Mouse (Mus musculus) mouse embryonic stem cell (cell line): ENCODE data around the gene Timm8a1.

Source experiments
- in situ Hi-C, 2 experiments: fragments of 300-500 bp; cut with MboI; formaldehyde crosslinking; loops; 1 replicate in 1 of 2; 3 replicates in 1 of 2; pipeline ENCODE4 v1.14.3; 2019 to 2020; ENCODE audit warnings: low sequenced_read_pairs in 2 of 2, low pct_unique_long_range_greater_than_20kb in 1 of 2, mixed read lengths in 1 of 2; ENCODE audit not compliant: unreplicated experiment in 1 of 2

The Timm8a1 gene

DNA sequence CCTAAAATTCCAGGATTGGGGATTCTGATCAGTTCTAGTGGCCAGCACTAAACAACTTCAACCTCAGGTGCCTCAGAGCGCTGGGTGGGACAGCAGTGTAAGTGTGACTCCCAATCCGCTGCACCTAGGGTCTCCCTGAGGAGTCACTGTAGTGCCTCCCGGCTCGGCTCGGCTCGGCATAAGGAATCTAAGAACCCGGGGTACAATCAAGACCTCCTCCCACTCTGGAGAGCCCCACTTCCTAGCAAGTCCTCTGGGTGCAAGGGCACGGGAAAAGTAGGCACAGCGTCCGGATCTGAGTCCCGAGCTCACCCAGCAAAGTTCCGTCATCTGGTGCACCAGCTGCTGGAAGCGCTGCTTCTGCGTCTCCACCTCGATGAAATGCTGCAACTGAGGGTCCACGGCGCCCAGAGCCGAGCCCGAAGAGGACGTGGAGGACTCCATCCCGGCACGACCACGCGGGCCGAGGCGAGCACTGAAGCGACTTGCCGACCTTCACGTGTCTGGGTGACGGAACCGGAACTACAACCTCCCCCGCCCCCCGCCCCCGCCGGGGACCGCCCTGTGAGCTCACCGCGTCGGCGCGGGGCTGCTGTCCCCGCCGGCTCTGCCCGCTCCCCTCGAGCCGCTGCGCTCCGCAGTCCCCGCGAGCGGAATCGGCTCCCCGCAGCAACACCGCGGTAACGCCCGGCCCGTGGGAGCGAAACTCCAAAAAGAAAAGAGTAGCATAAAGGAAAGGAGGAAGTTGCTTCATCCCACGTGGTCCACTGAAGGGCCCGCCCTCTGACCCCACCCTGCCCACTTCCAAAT lies at the start of gene Timm8a1:
Gene Timm8a1 (minus strand): TSS at position 721 of the 810 bp plus-strand sequence.
- in situ Hi-C loops: no loop called here

DNA sequence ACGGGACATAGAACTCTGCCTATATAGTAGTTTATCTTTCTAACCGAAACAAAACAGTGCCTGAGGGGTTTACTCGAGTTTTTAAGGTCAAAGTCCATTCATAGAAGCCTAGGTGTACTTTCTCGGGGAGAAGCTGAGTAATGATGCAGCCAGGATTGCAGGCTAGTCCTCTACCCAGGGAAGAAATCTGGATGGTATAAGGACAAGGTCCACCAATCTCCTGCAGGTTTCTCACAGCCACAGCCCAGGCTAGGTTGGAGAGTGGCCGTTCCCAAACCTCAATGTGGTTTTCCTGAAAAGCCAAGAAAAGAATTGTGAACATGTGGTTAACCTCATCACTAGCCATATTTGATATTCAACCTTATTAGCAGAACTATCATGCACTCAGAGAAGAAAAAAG lies 48.2 kb upstream of the Timm8a1 start:
- in situ Hi-C loops: no loop called here

DNA sequence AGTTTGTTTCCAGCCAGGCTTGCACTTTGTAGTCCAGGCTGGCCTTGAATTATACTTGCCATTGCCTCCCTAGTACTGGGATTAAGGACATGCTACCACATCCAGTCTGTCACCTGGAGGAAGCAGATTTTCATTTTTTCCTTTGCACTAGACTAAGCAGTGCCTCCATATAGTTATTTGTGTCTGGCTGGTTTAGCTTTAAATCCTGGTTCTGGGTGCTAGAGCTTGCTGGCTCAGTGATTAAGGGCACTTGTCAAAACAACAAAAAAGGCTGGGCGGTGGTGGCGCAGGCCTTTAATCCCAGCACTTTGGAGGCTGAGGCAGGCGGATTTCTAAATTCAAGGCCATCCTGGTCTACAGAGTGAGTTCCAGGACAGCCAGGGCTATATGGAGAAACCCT lies 47.3 kb upstream of the Timm8a1 start:
- in situ Hi-C loops: no loop called here

DNA sequence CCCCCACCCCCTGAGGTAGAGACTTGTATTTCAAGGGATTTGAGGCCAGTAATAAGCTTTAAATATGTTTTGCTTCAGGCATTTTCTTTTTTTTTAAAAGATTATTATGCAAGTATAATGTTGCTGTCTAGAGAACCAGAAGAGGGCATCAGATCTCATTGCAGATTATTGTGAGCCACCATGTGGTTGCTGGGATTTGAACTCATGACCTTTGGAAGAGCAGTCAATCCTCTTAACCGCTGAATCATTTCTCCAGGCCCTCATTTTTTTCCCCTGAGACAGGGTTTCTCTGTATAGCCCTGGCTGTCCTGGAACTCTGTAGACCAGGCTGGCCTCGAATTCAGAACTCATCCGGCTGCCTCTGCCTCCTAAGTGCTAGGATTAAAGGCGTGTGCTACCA lies 46.6 kb upstream of the Timm8a1 start:
- in situ Hi-C loops: no loop called here

DNA sequence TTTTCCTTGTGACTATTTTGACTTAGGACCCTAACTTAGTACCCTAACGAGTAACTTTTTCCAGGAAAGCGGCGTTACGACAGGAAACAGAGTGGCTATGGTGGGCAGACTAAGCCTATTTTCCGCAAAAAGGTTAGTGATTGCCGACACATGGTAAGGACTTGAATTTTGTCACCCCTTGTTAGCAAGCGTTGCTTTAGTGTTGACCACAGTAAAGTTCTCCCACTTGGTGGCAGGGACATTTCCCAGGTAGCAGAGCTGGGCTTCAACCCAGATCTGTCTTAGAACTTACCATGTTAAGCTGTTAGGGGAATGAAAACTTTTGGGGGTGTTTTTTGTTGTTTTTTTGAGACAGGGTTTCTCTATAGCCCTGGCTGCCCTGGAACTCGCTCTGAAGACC lies 44.8 kb upstream of the Timm8a1 start:
- in situ Hi-C loops: no loop called here

DNA sequence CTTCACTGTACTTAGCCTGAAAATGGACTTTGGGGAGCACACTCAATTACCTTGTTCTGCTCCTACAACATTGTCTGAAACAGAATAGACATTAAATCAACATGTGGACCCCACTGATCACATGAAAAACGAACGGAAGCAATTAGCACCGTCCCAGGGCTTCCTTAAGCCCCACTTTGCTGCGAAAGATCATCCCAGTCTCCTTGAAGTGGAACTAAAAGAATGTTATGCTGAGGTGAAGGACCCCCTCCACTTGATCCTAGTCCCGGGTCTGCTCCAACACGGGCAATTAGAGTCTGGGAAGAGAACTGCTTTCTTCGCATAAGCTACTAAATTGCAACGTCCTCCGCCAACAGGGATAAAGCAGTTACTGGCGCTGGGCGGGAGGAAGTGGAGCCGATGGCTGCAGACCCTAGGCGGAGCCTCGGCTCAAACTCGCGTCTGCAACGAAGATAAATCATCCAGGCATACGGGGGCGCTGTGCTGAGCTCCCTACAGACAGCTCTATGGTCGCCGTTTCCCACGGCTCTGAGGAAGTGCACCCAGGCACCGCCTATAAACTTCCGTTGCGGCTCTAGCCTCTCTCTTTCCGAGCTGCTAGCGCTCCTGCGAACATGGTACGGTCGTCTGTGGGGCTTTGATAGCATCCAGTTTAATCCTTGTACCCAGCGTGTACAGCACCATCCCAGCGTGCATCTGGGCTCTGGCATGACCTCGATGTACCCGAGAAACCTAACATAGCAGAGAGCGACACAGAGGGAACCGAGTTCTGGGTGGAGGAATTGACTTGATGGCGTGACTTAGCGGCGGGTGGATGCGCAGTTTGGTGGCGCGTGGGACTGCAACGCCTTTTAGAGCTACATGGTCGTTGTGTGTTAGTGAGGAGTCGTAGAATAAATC lies 43.7 kb upstream of the Timm8a1 start, which contains the start of gene Rpl36a:
Gene Rpl36a (plus strand): TSS at position 552 of the 900 bp plus-strand sequence.
- in situ Hi-C loops: no loop called here

DNA sequence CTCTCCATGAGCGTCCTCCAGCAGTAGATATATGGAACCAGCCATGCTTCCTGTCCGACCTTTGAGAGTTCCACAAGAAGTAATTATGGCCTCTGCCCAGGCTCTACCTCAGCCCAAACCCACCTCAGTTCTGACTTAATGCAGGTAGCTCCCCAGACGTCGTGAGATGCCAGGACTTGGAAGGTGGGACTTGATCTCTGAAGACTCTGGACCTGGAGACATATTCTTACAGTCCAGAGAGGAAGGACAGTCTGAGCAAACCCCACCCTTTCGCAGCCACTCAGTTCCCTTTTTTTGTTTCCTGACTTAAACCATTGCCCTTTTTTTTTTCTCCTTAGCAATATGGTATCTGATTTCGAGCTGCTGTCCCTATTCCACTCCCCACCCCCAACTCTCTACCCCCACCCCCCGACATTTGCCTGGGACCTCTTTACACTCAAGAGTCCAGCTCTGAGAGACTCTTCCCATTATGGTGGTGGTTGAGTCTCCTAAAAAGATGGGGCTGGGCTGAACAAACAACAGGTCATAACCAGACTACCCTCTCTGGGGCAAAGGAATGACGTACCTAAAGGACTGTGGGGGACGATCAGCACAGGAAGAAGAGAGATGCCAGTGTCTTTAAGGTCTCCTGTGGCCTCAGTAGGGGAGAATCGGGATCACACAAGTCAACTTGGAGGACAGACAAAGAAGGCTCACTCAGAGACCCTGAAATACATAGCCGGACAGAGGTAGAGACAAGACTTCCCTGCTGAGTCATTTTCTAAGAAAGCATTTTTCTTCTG lies 41.4 kb upstream of the Timm8a1 start, which contains the start of gene Btk:
Gene Btk (minus strand): TSS at position 683 of the 782 bp plus-strand sequence.
- in situ Hi-C loops: no loop called here

DNA sequence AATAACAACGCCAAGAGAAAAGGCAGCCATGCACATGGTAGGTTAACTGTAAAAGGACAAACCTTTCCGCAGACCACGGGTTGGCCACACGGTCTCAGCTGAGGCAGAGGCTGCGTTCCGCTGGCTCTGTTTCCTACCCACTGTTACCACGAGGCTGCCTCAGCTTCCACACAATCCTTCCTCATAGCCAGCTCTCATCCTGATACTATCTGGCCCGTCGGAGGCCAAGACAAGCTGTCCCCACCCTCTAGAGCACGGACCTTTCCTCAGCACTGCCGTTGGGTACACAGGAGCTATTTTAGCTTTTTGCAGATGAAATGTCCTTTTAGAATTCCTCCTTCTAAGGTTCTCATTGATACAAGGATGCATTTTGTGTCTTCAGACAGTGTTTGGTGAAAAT lies 40.6 kb upstream of the Timm8a1 start:
- in situ Hi-C loops: no loop called here

DNA sequence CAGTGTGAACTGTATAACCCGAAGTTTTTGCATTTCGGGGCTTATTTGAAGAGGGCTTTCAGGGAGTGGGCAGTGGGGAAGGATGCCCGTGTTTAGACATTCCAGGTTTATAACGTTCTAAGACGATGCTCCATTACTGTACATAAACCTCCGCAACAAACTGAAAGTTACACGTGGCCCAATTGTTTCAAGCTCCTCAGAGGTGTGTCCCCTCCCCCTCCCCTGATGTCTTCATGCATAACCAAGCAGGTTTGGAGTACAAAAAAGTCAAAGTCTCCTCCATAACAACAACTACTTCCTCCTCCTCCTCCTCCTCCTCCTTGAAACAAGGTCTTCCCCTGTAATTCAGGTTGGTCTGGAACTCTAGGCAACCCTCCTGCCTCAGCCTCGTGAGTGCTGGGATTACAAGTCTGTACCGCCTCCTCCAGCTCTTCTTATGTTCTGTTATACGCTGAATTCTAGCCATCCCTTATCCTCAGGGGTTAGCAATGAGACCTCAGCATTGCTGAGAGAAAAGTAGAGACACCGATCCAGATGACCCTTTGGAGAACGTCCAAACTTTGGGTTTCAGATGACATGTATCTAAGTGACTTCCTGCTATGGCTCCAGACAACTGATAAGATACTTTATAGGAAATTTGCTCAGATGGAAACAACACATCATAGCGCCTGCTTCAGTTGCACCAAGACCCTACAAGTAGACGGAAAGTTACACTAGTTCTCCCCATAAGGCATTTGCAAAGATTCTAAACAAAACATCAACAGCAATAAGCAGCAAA lies 39.1 kb upstream of the Timm8a1 start:
- in situ Hi-C loops: no loop called here

DNA sequence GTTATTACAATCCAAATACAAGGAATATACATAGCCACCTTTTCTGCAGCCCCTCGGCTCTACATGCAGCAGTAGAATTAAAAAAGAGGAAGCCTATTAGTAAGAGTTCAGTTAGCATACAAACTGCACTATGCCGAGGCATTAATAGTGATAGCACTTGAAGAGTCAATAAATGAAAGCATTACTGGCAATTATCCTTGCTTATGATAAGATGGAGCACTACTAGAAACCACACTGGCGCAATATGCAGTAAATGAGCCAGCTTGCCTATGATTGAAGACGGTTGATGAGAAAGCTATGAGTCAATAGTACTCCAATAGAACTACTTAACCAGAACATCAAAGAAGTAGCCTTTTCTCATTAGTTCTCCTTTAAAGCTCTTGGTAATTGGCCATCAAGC lies 36.2 kb upstream of the Timm8a1 start:
- in situ Hi-C loops: no loop called here

DNA sequence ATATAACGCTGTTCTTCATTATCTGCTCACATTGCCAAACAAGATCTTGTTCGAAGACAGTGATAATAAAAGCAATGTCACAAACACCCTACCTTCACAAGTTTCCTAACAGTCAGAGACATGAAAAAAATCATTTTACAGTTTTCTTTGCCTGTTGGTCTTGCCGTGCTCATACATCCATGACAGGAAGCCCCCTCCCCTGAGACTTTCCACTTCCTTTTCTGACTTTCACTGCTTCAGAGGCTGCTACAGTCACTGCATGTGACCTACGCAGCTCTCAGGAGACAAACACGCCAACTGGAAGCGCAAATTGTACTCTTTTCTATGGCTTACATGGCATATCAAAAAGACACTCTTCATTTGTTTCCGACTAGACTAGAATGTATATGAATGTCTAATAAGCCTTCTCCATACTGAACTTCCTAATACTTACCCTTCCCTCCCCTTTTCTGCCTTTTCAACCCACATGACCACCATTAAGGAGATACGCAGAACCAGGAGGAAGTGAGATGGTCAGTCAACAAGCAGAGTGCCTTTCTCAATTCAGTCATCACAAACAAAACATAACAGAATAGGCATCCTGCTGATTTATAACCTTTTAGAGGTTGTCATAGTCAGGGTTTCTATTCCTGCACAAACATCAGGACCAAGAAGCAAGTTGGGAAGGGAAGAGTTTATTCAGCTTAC lies 25.0 kb upstream of the Timm8a1 start:
- in situ Hi-C loops: no loop called here

DNA sequence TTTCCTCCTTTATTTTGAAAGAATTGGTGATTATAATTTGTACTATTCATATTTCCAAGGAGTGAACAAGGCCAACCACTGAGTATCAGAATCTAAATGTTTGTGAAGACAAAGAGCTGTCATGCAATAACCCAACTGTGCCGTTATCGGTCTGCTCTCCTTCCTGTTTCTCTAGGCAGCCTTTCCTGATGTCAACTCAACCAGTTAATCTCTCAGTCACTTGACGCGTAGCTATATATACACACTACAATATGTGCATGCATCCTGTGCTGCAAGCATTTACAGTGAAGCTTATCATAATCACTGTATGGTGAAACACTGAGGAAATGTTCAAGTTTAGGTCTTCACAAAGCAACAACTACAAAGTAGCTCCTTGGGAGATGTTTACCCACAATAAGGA lies 22.7 kb upstream of the Timm8a1 start:
- in situ Hi-C loops: no loop called here

DNA sequence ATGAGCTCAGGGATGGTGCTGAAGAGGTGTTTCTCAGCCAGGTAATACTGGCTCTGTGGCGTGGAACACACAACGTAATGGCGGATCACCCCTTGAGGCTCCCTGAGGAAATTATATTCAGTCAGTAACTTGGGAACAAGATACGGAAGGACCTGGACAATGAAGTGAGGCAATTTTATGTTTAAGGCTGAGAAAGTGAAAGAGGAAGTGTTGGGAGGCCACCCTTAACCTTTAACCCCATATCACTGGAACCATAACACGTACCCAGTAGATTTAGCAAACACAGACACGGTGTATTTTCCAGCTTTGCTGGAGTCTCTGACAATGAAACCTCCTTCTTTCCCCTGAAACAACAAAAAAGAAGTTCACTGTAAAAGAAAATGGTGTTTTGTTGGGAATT lies 12.8 kb upstream of the Timm8a1 start:
- in situ Hi-C loops: no loop called here

DNA sequence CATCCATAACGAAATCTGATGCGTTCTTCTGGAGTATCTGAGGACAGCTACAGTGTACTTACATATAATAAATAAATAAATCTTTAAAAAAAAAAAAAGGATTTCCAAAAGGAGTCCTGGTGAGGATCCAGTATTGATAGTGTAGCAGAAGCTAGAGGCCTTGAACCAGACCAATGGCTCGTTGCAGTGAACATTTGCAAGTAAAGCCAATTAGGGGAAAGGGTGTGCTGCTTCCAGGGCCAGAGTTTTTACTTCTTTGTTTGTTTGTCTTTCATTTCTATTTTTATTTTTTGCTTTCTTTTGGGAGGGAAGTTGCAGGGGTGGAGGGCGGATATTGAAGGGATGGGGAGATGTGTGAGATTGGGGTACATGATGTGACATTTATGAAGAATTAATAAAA lies 11.7 kb upstream of the Timm8a1 start:
- in situ Hi-C loops: no loop called here

DNA sequence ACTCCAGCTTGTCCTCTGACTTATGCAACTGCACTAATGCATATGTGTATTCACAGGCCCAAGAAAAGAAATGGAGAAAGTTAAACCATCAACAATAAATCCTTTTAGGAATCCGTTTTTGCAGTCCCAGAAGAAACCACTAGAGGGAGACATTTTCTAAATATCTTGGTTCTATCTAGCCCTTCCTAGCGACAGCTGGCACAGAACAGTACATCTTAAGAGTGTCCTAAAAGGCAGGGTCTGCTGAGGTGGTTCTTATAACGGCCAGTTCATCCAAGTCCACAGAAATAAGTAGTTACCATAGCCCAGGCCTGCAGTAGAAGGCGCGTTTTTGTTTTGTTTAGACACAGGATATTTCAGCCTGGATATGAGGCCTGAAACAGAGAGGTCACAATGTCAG lies 9.2 kb upstream of the Timm8a1 start:
- in situ Hi-C loops: no loop called here

DNA sequence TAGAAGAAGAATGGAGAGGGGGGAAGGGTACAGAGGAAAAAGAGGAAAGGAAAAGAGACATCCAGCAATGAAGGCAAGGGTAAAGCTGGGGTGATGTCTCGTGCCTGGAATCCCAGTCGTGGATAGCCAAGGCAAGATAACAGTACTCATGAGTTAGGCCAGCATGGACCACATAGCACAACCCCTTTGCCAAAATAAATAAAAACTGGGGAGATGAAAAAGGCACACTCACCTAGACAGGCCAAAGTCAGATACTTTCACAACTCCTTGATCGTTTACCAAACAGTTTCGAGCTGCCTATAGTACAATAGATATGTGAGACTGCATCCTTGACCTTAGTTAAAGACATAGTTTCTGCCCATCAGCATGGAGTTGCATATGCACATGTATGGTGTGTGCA lies 5.7 kb upstream of the Timm8a1 start:
- in situ Hi-C loops: no loop called here

DNA sequence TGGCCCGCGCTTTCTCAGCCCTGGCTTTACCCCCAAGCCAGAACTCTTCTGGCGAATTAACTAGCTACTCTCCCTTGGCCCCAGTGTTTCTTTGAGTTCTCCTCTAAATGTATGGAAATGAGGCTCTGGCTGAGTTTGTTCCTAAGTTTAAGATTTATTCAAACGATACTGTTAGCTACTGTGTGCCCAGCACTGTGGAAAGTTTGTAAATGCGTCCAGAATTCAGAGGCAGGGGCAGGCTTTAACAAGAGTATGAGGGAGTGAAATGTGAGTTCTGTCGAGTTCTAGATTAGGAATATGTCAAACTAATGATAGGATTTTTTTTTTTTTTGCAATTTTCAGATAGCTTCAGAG lies 267 bp upstream of the Timm8a1 start:
- in situ Hi-C loops: no loop called here
